Comparison of ENCODE assay signal across 9 mouse cellular contexts in the genomic region with DNA sequence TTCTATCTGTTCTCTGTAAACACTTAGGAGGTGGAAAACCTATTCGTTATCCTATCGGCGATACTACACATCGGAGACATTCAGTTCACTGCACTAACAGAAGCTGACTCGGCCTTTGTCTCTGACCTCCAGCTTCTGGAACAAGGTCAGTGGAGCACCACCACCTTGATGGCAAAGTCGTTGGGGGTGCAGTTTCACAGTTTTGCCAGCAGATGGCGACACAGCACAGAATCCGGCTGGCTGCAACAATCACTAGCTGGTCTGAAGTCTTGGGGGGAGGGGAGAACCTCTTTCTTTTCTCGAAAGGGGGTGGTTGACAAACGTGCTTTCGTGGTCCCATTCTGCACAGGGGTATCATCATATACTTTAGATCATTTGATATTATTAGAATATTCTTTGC.
DNase-seq lines count a peak whose midpoint lies in the region; ATAC-seq and TF ChIP-seq lines count a peak whose summit lies in the region.
"Had no signal": no experiment of that assay in that cellular context is flagged by ENCODE, and none has a peak within 500 bp of the region (broad histone marks: within the 10 kb centered on the region; RNA-seq: fewer than 3 reads in every experiment).

No protein-coding gene starts in this region.

- in situ Hi-C loops in Patski (cut with MboI; ENCODE audit: low pct_unique_long_range_greater_than_20kb), result loop anchor here (5.0 kb wide), 1 partner anchor 574 kb away; no protein-coding TSS in a partner anchor

- H3K4me1 ChIP-seq in forebrain, postnatal 0 days (ENCODE audit: insufficient read depth), result no peaks in the 10 kb centered on the region
- peaks cover 14% of the 10 kb centered on the region for H3K4me1 ChIP-seq in hindbrain, embryonic 13.5 days (replicated peaks)

- CTCF ChIA-PET in Patski (lab: Charles Lee), result interaction anchor here (0.8 to 2.4 kb wide), 19 partner anchors 9 to 777 kb away, joined by 3 to 20 read pairs (median 6); no protein-coding TSS in a partner anchor

- H3K27ac ChIP-seq in forebrain, postnatal 0 days (ENCODE audit: low read depth, low read length), result no peak overlapping the region
- no peak overlapping the region for H3K27ac ChIP-seq in hindbrain, embryonic 13.5 days
- H3K27ac ChIP-seq: lung, embryonic 15.5 days had no signal

- no peak overlapping the region for H3K4me2 ChIP-seq in forebrain, postnatal 0 days (ENCODE audit: low read depth)
- H3K4me2 ChIP-seq in hindbrain, embryonic 13.5 days, result no peak overlapping the region
- H3K4me2 ChIP-seq: lung, embryonic 15.5 days had no signal

- peaks cover 28% of the 10 kb centered on the region for H3K27me3 ChIP-seq in Patski
- H3K27me3 ChIP-seq in forebrain, postnatal 0 days (ENCODE audit: insufficient read depth, low read length), result no peaks in the 10 kb centered on the region
- H3K27me3 ChIP-seq in hindbrain, embryonic 13.5 days, result no peaks in the 10 kb centered on the region
- H3K27me3 ChIP-seq: lung, embryonic 15.5 days had no signal

- ATAC-seq in Patski, result no peak
- peak; percentile 55 for ATAC-seq in forebrain, postnatal 0 days
- peak; percentile 44; the same call in 1 of the 2 replicates for ATAC-seq in hindbrain, embryonic 13.5 days (ENCODE audit: low FRiP score)

- H3K36me3 ChIP-seq in forebrain, postnatal 0 days (ENCODE audit: insufficient read depth), result peaks cover 22% of the 10 kb centered on the region
- H3K36me3 ChIP-seq in hindbrain, embryonic 13.5 days, result 0 out of 2 replicates have a peak, but pooled peaks cover 4% of the 10 kb centered on the region
- H3K36me3 ChIP-seq: lung, embryonic 15.5 days had no signal

- POLR2A ChIA-PET in Patski (lab: Charles Lee), result interaction anchor here (0.8 kb wide), 1 partner anchor 730 kb away, joined by 3 read pairs; no protein-coding TSS in a partner anchor

- no peak overlapping the region for H3K4me3 ChIP-seq in forebrain, postnatal 0 days (ENCODE audit: low read depth, low read length)
- H3K4me3 ChIP-seq in hindbrain, embryonic 13.5 days, result no peak overlapping the region
- H3K4me3 ChIP-seq: lung, embryonic 15.5 days had no signal

- DNase-seq in Patski (ENCODE audit: low read depth, low spot score), result no peak
- peak; percentile 42 for DNase-seq in cerebellum, adult 11-12 months
- peak; percentile 89 for DNase-seq in forebrain, postnatal 0 days
- DNase-seq in layer of hippocampus, postnatal 36 days, result peak; percentile 63 to 74
- DNase-seq in mesoderm, embryonic 11.5 days (ENCODE audit: low read depth, low spot score), result peak; percentile 84
- peak; percentile 82 to 84 for DNase-seq in right cerebral cortex, postnatal 10 days (ENCODE audit: low spot score in 2 of 2)
- peak; percentile 74 for DNase-seq in urinary bladder, postnatal 25 days (ENCODE audit: low spot score)

- no peaks in the 10 kb centered on the region for H3K9me3 ChIP-seq in forebrain, postnatal 0 days (ENCODE audit: low read length)
- H3K9me3 ChIP-seq in hindbrain, embryonic 13.5 days, result no peaks in the 10 kb centered on the region
- H3K9me3 ChIP-seq: lung, embryonic 15.5 days had no signal

- TF ChIP-seq CTCF in Patski (IDR thresholded peaks at IDR 0.05), result peak; percentile 92
- peak; percentile 99 for TF ChIP-seq CTCF in forebrain, postnatal 0 days (IDR thresholded peaks at IDR 0.05; ENCODE audit: low read depth)

- H3K9ac ChIP-seq in forebrain, postnatal 0 days, result no peak overlapping the region
- no peak overlapping the region for H3K9ac ChIP-seq in hindbrain, embryonic 13.5 days
- H3K9ac ChIP-seq: lung, embryonic 15.5 days had no signal

- 9% methylated on average over 11 of the region's 11 CpGs for WGBS in forebrain, postnatal 0 days
- WGBS in hindbrain, embryonic 13.5 days, result 13% methylated on average over 11 of the region's 11 CpGs
